Mouse (Mus musculus) liver, embryonic 16.5 days (tissue): Measurements from ENCODE around the gene Sftpa1. TPM values are rescaled to one million over a fixed set of nuclear protein-coding genes. Genes with fewer than 3 reads are reported as not detected.

ENCODE experiments used
- ATAC-seq: fragments of 200-750 bp; cut with Nextera tagmentation; 2 replicates; pipeline ENCODE4 v1.8.0; 2017; ENCODE audit warnings: low read depth, mild to moderate bottlenecking, moderate number of reproducible peaks, moderate library complexity
- H3K27ac ChIP-seq: fragments of 300-500 bp; sonication (generic); 2 replicates; pipeline ENCODE4 v1.5.1; 2014; ENCODE audit warnings: mild to moderate bottlenecking, low read length
- H3K27me3 ChIP-seq: fragments of 300-500 bp; sonication (generic); 2 replicates; pipeline ENCODE4 v1.6.1; 2014; ENCODE audit warnings: low read depth, low read length, mixed read lengths; ENCODE audit not compliant: control insufficient read depth, insufficient read depth
- H3K36me3 ChIP-seq: fragments of 300-500 bp; sonication (generic); 2 replicates; pipeline ENCODE4 v1.6.1; 2014; ENCODE audit warnings: mild to moderate bottlenecking; ENCODE audit not compliant: control insufficient read depth, insufficient read depth
- H3K4me1 ChIP-seq: fragments of 300-500 bp; sonication (generic); 2 replicates; pipeline ENCODE4 v1.6.1; 2014; ENCODE audit warnings: low read depth, low read length, mixed read lengths; ENCODE audit not compliant: control insufficient read depth
- H3K4me2 ChIP-seq: fragments of 300-500 bp; sonication (generic); 2 replicates; pipeline ENCODE4 v1.6.1; 2014; ENCODE audit warnings: low read depth, low read length, mixed read lengths
- H3K4me3 ChIP-seq: fragments of 300-500 bp; sonication (generic); 2 replicates; pipeline ENCODE4 v1.5.1; 2014; ENCODE audit warnings: low read depth, mild to moderate bottlenecking, low read length
- H3K9ac ChIP-seq: fragments of 300-500 bp; sonication (generic); 2 replicates; pipeline ENCODE4 v1.6.1; 2014; ENCODE audit warnings: low read depth, low read length
- H3K9me3 ChIP-seq: fragments of 300-500 bp; sonication (generic); replicated peaks from 2 replicates; pipeline ENCODE4 v1.6.1; 2016; ENCODE audit warnings: low read length; ENCODE audit not compliant: control insufficient read depth
- WGBS: fragments of 180-500 bp; shearing (Covaris S2); extraction: QIAGEN DNeasy Blood & Tissue Kit; methylation state at CpG from one replicate; pipeline ENCODE4 v1.1.7; 2014; ENCODE audit not compliant: insufficient replicate concordance; 5-methylcytosine and 5-hydroxymethylcytosine counted together
- polyA plus RNA-seq: library from polyadenylated mRNA; unstranded; fragments of >200 nt; fragmentation: Nextera tagmentation; extraction: Ambion mirVana; gene quantifications from 2 replicates; pipeline ENCODE4 v1.2.1, GENCODE M21; 2015

Gene Sftpa1
- polyA plus RNA-seq, 1 experiment from 2014 or later: 0.21 TPM

DNA sequence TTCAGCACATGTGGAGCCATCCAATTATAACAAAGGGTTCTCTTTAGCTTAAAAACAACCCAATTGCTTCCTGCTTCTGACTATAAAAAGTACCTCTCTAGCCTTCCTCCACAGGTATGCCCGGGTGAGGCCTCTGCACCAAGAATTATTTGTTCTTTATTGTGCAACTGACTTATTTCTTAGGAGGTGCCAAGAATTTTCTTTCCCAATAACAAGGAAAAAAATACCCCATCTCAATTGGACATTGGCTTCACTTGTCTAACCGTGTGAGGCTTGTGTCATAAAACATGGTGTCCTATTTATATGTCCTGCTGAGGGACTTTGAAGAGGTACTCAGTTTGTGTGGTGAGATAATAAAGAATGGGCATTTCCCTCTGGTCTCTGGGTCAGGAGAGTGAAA lies 38.9 kb downstream of the Sftpa1 start:
- Histone ChIP-seq H3K36me3 (no peaks in the 10 kb centered on the region), H3K27ac (no peak overlapping the region), H3K4me3 (no peak overlapping the region), H3K27me3 (no peaks in the 10 kb centered on the region), H3K4me1 (no peaks in the 10 kb centered on the region), H3K9me3 (no peaks in the 10 kb centered on the region), H3K9ac (no peak overlapping the region), H3K4me2 (no peak overlapping the region)
- WGBS: 46% methylated on average over 2 of the region's 2 CpGs
- no peak for ATAC-seq

DNA sequence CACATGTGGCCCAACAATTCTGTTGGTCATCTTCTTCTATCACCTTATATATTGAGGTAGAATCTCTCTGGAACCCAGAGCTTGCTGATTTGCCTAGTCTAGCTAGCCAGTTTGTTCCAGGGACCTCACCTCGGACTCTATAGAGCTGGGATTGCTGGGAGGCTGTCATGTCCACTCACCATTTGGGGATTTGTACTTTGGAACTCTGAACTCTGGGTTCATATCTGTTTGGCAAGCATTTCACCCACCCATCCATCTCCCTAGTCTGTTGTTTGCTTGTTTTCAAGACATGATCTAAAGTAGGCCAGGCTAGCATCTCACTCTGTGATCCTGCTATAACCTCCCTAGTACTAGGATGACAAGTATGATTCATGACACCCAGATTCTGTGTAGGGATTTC lies 43.2 kb downstream of the Sftpa1 start:
- H3K4me3 ChIP-seq: no peak overlapping the region
- no peak overlapping the region for H3K27ac ChIP-seq
- H3K9ac ChIP-seq: no peak overlapping the region
- H3K36me3 ChIP-seq: no peaks in the 10 kb centered on the region
- ATAC-seq: 0 out of 2 replicates have a peak, but pooled peaks have one; percentile 24
- no peaks in the 10 kb centered on the region for H3K27me3 ChIP-seq
- no peaks in the 10 kb centered on the region for H3K4me1 ChIP-seq
- no peaks in the 10 kb centered on the region for H3K9me3 ChIP-seq
- WGBS: 28% methylated on average over 1 of the region's 1 CpGs
- H3K4me2 ChIP-seq: no peak overlapping the region

DNA sequence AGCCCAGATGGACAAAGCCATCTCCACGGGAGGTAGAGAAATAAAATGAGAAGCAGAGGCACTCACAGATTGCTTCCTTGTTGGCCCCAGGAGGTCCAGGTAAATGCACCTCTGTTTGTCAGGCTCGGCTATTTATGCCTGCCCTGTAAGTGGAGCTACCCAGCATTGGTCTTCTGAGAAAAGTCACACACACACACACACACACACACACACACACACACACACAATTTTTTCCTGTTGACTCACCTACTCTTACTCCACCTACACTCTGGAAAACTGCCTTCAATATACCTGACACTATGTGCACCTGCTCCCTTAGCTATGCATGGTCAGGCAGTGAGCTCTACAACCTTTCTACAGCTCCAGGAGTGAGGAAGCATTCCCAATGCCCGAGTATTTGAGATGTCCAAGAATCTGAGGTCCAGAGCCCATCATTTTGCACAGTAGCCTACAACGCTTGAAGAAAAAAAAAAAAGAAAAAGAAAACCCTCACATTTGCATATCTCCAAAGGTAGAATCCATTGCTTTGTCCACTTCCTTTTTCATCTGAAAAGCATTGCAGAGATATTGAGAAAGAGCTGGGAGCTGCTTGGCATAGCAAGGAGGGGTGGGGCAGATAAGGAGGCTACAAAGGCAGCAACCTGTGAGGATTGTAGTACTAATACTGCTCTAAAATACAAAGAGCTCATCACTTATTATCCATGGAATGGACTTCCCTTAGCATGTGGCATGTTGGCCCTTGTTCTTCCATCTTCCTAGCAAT lies 53.7 kb downstream of the Sftpa1 start, which contains the start of gene Sftpd:
Sftpd (minus strand) TSS at position 91 of the 763 bp plus-strand sequence.
- Histone ChIP-seq H3K27me3 (no peaks in the 10 kb centered on the region), H3K4me1 (no peaks in the 10 kb centered on the region), H3K9ac (no peak within 1 kb of the TSS), H3K36me3 (no peaks in the 10 kb centered on the region), H3K27ac (no peak within 1 kb of the TSS), H3K9me3 (no peaks in the 10 kb centered on the region; the same call in 1 of the 2 replicates), H3K4me2 (no peak within 1 kb of the TSS), H3K4me3 (no peak within 1 kb of the TSS)
- ATAC-seq: no peak
- WGBS: 48% methylated on average over 4 of the region's 4 CpGs

Other genes starting within 250 kb of the Sftpa1 start
- gene Sh2d4b, start 238.5 kb upstream of the Sftpa1 start, polyA plus RNA-seq: 0.05 and 0.08 TPM in 2 replicates
- gene Tspan14, start 165.0 kb upstream of the Sftpa1 start, polyA plus RNA-seq: 29.1 and 30.0 TPM in 2 replicates
- 92.7 and 96.5 TPM in 2 replicates for gene Fam213a, start 118.0 kb upstream of the Sftpa1 start, polyA plus RNA-seq
- gene Dydc2, start 62.6 kb upstream of the Sftpa1 start, polyA plus RNA-seq: not detected in 2 replicates
- not detected in 2 replicates for gene Dydc1, start 58.9 kb upstream of the Sftpa1 start, polyA plus RNA-seq
- 111 and 144 TPM in 2 replicates for gene Mat1a, start 26.7 kb upstream of the Sftpa1 start, polyA plus RNA-seq
- gene Mbl1, start 19.7 kb downstream of the Sftpa1 start, polyA plus RNA-seq: 34.3 and 36.5 TPM in 2 replicates
- 0.17 and 0.28 TPM in 2 replicates for gene Sftpd, start 53.4 kb downstream of the Sftpa1 start, polyA plus RNA-seq
- not detected in 2 replicates for gene Gm2832, start 147.0 kb downstream of the Sftpa1 start, polyA plus RNA-seq
- gene Gm5798, start 216.8 kb downstream of the Sftpa1 start, polyA plus RNA-seq: not detected in 2 replicates